In the genomic region with DNA sequence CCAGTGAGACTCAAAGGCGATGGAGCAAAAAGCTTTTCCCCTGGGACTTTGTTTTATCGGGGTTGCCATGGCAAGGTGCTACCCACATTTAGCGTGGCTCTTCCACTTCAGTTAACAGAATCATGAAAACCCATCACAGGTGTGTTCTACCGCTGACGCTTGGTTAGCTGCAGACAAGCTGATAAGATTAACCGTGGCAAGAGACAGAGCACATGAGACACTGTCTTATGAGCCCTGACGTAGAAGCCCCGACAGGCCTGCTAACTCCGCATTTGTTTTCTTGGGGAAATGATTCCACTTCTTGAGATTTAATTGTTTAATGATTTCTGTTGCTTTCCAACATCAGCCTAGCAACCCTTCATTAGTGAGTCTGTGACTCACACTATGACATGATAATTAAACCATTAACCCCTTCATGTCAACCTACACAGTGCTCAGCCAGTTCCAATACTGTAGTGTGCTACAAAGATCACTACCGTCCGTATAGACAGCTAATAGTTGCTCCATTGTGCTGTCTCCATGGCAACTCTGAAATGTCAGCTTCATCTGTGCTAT, we compare ENCODE assay signal across 11 mouse cellular contexts. TPM values are rescaled to one million over a fixed set of nuclear protein-coding genes. Genes with fewer than 3 reads are reported as not detected.
A peak's percentile ranks its signal among the peaks of the same experiment; 100 is the strongest.
DNase-seq lines count a peak whose midpoint lies in the region; ATAC-seq and TF ChIP-seq lines count a peak whose summit lies in the region.
"Had no signal": no experiment of that assay in that cellular context is flagged by ENCODE, and none has a peak within 500 bp of the region (broad histone marks: within the 10 kb centered on the region; RNA-seq: fewer than 3 reads in every experiment).

No protein-coding gene starts in this region.

- ATAC-seq in hindbrain, embryonic 11.5 days (ENCODE audit: low FRiP score), result peak; percentile 47; the same call in 1 of the 2 replicates
- ATAC-seq in erythroblast, adult 5-6 weeks (replicated peaks; ENCODE audit: low FRiP score, poor library complexity, severe bottlenecking), result no peak

- TF ChIP-seq POLR2A in cerebellum, adult 2 months (IDR thresholded peaks at IDR 0.05; ENCODE audit: borderline replicate concordance, insufficient read depth, low read length), result no peak

- DNase-seq in hindbrain, embryonic 11.5 days (ENCODE audit: low spot score), result peak; percentile 19
- no peak for DNase-seq in hindbrain, embryonic 10.5 days (ENCODE audit: low spot score)
- peak; percentile 89 for DNase-seq in A20 (ENCODE audit: low read depth, low spot score)
- DNase-seq in brain, embryonic 18.5 days (ENCODE audit: low read depth, low spot score), result peak; percentile 28
- DNase-seq in layer of hippocampus, postnatal 36 days, result peak; percentile 10 to 13
- DNase-seq in cerebellum, adult 2 months, result no peak
- DNase-seq in adrenal gland, postnatal 25 days, result no peak
- DNase-seq: adrenal gland, postnatal 14 days; lung, adult 2 months; thymus, adult 18-20 months had no signal

- WGBS in hindbrain, embryonic 11.5 days, result 73% methylated on average over 11 of the region's 11 CpGs
- WGBS in hindbrain, embryonic 10.5 days, result 77% methylated on average over 11 of the region's 11 CpGs
- WGBS in cerebellum, adult 2 months, result 33% methylated on average over 11 of the region's 11 CpGs

- TF ChIP-seq CTCF in cerebellum, adult 2 months (IDR thresholded peaks at IDR 0.05; ENCODE audit: borderline replicate concordance, insufficient read depth, low read depth, low read length), result no peak

- H3K27me3 ChIP-seq in hindbrain, embryonic 11.5 days (ENCODE audit: control insufficient read depth, insufficient read depth, low read length), result no peaks in the 10 kb centered on the region
- no peaks in the 10 kb centered on the region for H3K27me3 ChIP-seq in hindbrain, embryonic 10.5 days (ENCODE audit: insufficient read depth, poor library complexity, severe bottlenecking)
- H3K27me3 ChIP-seq in cerebellum, adult 2 months (ENCODE audit: control insufficient read depth, insufficient read depth, low read length), result no peaks in the 10 kb centered on the region

- no peak overlapping the region for H3K4me3 ChIP-seq in hindbrain, embryonic 11.5 days (ENCODE audit: low read depth, low read length)
- no peak overlapping the region for H3K4me3 ChIP-seq in hindbrain, embryonic 10.5 days
- H3K4me3 ChIP-seq in cerebellum, adult 2 months (replicated peaks; ENCODE audit: insufficient read depth, low read depth, low read length), result no peak overlapping the region

- no peaks in the 10 kb centered on the region for H3K36me3 ChIP-seq in hindbrain, embryonic 11.5 days (ENCODE audit: control insufficient read depth, insufficient read depth, low read length)
- no peaks in the 10 kb centered on the region for H3K36me3 ChIP-seq in hindbrain, embryonic 10.5 days

- H3K9ac ChIP-seq in hindbrain, embryonic 11.5 days (ENCODE audit: low read depth, low read length), result no peak overlapping the region

- H3K4me2 ChIP-seq in hindbrain, embryonic 11.5 days (replicated peaks; ENCODE audit: low read depth, low read length), result no peak overlapping the region

- H3K4me1 ChIP-seq in hindbrain, embryonic 11.5 days (replicated peaks; ENCODE audit: control insufficient read depth, insufficient read depth, low read length), result no peaks in the 10 kb centered on the region
- H3K4me1 ChIP-seq in hindbrain, embryonic 10.5 days (replicated peaks), result 0 out of 2 replicates have a peak, but pooled peaks cover 5% of the 10 kb centered on the region
- H3K4me1 ChIP-seq in cerebellum, adult 2 months (ENCODE audit: control insufficient read depth, insufficient read depth, low read length), result no peaks in the 10 kb centered on the region

- no peak overlapping the region for H3K27ac ChIP-seq in hindbrain, embryonic 11.5 days (ENCODE audit: low read depth, low read length)
- no peak overlapping the region for H3K27ac ChIP-seq in hindbrain, embryonic 10.5 days
- no peak overlapping the region for H3K27ac ChIP-seq in cerebellum, adult 2 months (ENCODE audit: insufficient read depth, low read length)

- no peaks in the 10 kb centered on the region for H3K9me3 ChIP-seq in hindbrain, embryonic 11.5 days (ENCODE audit: control insufficient read depth, low read length)
- no peaks in the 10 kb centered on the region for H3K9me3 ChIP-seq in hindbrain, embryonic 10.5 days

RNA-seq across cellular contexts. Expression of a gene that starts 42.7 kb away (rescaled TPM):
- 0.34 and 0.54 TPM in 2 replicates for polyA plus RNA-seq in hindbrain, embryonic 11.5 days (2014; fragmentation: Nextera tagmentation; extraction: Ambion mirVana)
- 0.32 and 0.67 TPM in 2 replicates for polyA plus RNA-seq in hindbrain, embryonic 10.5 days (2016; fragmentation: Nextera tagmentation; extraction: Ambion mirVana)
- 1 to 10 TPM; 3.7 to 4.0 TPM for total RNA-seq in layer of hippocampus, postnatal 36 days (2021)
- 1.0 and 1.2 TPM in 2 replicates for polyA plus RNA-seq in cerebellum, adult 2 months (2012; rRNA removed)
- 0.48 and 0.58 TPM in 2 replicates for total RNA-seq in adrenal gland, postnatal 25 days (2021)
- not detected in 2 replicates for total RNA-seq in erythroblast, adult 5-6 weeks (2015; ENCODE audit: low replicate concordance)
- total RNA-seq in erythroblast, adult 5-6 weeks (2017; ENCODE audit: low replicate concordance), result not detected in 2 replicates

RNA-seq across cellular contexts. Expression of a gene that starts 51.1 kb away (rescaled TPM):
- polyA plus RNA-seq in hindbrain, embryonic 11.5 days (2014; fragmentation: Nextera tagmentation; extraction: Ambion mirVana), result 166 and 195 TPM in 2 replicates
- polyA plus RNA-seq in hindbrain, embryonic 10.5 days (2016; fragmentation: Nextera tagmentation; extraction: Ambion mirVana), result 116 and 123 TPM in 2 replicates
- 100 to 1,000 TPM; 138 to 143 TPM for total RNA-seq in layer of hippocampus, postnatal 36 days (2021)
- 129 and 130 TPM in 2 replicates for polyA plus RNA-seq in cerebellum, adult 2 months (2012; rRNA removed)
- 100 and 101 TPM in 2 replicates for total RNA-seq in adrenal gland, postnatal 25 days (2021)
- 42.7 and 43.7 TPM in 2 replicates for total RNA-seq in erythroblast, adult 5-6 weeks (2015; ENCODE audit: low replicate concordance)
- 43.8 and 50.0 TPM in 2 replicates for total RNA-seq in erythroblast, adult 5-6 weeks (2017; ENCODE audit: low replicate concordance)

Comparison
In these comparisons a context has a peak if more than half of its experiments do, and no peak if none do; other contexts are left out.
1. DNase-seq: peak in hindbrain, embryonic 11.5 days (single experiment), A20 (single experiment), brain, embryonic 18.5 days (single experiment) and layer of hippocampus, postnatal 36 days (2 of 2); none in hindbrain, embryonic 10.5 days (single experiment), cerebellum, adult 2 months (0 of 2) and adrenal gland, postnatal 25 days (single experiment).